Mouse (Mus musculus): ENCODE data around the gene Hbp1.

The Hbp1 gene

DNA sequence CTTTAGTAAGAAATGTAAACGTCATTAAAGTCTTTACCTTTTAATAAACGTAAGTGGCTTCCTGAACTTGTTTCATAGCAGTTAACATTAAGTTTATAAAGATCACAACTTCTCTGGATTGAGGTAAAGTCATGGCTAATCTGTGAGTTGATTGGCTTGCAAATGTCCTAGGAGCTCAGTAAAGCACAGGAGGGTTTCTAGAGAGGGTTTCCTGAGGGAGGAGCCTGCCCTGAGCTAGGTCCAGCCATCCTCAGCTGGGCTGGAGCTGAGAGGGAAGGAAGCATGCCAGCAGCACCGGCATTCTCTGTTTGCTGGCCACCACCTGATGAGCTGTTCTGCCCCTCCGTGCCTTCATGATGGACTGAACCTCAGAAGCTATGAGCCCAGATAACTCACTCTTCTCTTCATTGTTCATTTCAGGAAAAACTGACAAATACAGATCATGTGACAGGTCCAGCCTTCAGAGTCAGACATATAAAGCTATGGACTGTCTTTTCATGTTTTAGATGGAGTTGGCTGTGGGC, 49.9 kb downstream of the Hbp1 start:
- no peak for DNase-seq

DNA sequence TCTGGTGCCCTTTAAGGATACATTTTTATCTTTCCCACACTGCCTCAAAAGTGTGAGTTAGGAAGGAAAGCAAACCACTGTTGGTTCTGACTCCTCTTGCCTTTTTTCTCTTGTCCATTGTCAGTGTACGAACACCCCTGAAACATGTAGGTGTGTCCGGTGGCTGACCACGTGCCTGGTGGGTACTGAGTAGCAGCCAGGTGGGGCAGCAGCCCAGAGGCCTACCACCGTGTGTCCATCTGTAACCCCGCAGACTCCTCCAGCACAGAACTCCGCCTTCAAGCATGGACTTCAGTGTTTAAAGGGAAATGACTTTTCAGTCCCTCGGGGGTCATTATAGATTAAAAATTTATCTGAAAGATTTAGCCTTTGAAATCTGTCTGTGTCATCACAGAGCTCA, 52.9 kb downstream of the Hbp1 start:
- DNase-seq, result no peak

DNA sequence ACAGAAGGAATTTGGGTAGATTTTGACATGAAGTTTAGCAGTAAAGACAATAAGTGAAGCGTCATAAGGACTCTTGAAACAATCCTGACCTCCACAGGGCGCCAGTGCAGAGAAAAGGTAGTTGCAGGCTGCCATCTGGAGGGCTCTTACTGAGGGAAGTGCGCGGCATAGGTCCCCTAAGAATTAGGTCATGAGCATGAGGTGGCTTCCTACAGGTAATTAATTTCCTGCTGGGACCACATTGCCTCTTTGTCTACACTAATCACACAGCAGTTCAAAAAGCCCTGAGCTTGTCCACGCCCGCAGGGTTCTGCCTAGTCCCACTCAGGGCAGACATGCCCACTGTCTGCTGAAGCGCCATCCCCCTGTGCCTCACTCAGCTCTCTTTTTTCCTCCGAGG, 53.3 kb downstream of the Hbp1 start:
- no peak for DNase-seq

DNA sequence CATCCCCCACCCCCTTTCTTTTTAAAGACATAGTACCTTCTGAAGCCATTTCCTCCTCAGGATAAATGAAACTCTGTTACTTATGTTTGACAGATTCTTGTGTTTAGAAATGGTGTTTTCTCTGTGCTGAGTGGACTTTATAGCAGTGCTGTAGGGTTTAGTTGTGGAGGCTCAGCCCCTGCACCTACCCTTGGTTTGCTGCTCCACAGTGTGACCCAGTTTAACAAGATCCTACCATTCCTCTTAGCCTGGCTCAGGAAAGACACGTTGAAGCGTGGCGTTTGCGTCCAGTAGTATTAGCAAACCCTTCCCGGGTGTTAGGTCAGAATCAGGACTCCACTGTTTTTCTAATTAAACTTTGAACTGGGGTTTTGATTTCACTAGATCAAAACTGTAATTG, 54.0 kb downstream of the Hbp1 start:
- DNase-seq, result no peak

DNA sequence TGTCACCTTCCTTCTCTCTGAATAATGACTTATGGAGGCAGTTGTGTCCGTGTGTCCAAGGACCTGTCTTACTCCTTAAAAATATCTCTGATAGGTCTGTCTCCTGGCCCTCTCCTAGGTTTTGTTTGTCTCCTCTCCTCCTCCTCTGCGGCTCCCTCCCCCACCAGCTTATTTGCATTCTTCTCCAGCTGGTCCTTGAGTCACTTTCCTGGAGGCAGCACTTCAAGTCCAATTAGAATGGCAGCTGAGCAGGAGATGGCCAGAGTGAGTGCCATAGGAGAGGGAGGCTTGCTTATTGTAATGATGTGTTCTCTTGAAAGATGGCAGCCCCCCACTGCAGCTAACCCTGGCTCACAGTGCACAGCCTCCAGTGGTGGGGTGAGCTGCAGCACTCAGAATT, 54.4 kb downstream of the Hbp1 start:
- DNase-seq, result no peak

DNA sequence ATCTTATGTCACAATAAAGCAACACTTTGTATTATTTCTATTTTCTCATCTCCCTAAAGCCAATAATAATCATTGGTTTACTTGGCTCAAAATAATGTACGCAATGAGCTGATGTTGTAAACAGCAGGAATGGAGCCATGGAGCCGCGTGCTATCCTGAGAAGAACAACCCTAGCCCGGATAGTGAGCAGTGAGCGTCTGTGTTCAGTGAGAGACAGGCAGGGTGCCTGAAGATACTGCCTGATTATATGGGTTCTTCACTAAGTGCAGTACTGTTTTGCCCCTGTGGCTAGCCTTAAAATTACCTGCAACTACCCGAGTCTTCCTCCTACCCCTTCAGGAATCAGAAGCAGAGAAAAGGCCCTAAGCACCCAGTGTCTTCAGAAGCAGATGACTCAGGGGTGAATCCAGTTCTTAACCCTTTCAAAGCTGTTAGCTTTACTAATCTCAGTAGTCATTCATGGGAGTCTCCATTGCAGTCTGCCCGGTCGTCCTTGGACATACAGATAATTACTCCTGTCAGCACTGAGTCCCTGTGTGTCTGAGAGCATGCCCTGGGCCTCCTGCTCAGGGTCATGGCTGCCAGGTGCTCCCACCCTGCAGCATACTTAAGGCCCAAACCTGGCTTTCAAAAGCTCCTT, 55.1 kb downstream of the Hbp1 start:
- DNase-seq, result no peak

DNA sequence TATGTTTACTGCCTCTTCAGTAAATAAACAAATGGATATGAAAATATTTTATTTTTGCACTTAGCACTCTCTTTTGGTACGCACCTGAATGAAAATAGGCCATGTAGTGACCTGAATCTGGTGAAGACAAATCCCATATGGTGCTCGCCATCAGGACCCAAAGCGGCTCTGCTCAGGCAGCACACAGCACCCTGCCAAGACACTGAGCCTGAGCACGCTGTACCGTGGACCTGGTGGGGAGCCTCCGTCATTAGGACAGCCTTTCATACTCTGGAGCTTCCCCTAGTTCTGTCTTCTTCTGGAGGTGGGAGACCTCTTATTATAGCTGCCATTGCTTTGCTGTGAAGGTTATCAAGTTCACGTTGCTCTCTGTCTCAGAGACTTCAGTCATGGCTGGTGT, 57.6 kb downstream of the Hbp1 start:
- no peak for DNase-seq

DNA sequence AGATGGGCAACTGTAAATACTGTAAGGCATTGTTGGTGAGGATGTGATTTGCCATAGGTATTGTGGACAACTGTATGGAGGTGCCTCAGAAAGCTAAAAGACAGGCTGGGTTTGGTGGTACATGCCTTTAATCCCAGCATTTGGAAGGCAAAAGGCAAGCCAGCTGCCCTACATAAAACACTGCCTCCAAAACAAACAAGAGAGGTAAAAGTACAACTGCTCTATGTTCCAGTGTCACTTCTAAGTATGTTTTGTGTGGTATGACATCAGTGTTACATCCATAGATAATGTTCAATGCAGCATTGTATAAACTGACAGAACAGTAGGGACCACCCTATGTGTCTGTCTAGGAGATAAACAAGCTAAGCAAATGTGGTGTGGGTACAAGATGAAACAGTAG, 58.3 kb downstream of the Hbp1 start:
- DNase-seq, result no peak

DNA sequence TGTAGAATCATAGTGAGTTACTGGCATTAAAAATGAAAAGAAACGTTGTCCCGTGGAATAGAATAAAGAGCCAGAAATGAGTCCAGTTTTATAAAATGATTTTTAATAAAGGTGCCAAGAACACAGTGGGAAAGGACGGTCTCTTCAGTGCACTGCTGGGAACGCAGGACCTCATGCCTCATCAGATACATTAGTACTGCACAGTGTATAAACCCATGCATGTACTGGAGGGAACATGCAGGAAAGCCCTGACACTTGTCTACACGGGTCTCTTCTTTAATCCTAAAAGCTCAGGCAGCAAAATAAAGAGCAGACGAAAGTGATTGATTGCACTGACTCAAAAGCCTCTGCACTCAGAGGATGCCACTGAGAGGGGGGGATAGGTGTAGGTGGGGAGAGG, 59.6 kb downstream of the Hbp1 start:
- no peak for DNase-seq

DNA sequence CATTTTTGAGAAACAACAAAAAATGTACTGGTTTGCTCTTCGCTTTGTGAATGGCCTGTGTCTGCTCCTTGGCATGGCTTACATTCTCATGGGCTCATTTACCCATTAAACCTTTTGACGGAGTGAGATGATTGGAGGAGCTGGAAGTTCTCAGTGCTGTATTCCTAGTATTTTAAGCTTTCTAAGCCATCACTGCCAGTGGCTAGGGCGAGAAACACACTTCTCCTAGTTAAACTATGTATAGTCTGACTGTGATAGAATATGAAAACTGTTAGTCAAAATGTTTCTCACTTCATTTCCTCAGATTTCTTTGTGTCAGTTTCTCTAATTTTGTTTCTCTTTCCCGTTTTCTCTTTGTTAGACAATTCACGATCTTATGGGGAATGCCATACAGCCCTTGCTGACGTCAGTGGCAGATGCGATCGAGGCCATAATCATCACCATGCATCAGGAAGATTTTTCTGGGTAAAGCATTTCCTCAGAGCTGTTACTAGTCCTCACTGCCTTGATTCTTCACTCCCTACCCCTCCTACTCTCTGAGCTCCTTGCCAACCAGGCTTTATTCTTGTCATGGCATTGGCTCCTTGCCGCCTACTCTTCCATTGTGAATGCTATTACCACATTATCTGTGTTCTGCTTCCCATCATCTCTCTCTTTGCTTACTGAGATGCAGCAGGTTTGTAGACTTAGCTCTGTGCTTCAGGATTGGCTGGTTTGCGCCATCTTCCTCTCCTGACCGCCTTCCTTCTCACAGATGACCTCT, 64.3 kb downstream of the Hbp1 start:
- no peak for DNase-seq

DNA sequence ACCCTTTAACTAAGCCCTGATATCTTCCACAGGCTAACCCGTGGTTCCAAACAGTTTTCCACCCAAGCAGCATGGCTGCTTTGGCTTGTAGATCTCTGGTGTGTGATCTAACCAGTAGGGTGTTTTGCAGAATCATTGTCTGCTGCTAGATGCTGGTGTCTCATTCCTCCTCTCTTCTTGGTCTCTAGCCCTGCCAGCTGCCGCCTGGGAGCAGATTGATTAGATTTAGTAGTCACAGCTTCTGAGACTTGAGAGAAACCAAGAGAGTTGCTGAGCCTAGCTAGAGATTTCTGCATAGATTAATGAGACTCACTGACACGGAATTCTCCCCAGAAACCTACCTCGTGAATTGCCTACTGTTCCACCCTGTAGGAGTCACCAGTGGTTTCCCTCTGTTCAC, 65.3 kb downstream of the Hbp1 start:
- DNase-seq, result no peak

DNA sequence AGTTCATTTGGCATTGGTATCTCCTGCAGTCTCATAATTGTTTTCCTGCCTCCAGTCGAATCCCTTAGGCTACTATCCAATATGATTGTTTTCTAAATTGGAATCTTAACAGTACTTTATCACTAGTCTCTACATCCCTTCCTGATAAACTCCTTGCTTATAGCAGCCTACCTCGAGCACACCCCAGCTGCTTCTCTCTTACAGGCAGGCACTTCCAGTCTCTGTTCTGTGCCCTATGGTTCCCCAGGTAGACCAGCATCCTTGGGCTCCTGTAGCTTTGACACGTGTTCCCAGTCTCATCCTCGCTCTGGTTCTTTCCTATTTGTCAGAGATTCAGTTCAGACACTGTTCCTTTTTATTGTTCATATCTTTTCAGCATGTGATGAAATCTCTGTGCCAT, 66.0 kb downstream of the Hbp1 start:
- DNase-seq, result no peak

DNA sequence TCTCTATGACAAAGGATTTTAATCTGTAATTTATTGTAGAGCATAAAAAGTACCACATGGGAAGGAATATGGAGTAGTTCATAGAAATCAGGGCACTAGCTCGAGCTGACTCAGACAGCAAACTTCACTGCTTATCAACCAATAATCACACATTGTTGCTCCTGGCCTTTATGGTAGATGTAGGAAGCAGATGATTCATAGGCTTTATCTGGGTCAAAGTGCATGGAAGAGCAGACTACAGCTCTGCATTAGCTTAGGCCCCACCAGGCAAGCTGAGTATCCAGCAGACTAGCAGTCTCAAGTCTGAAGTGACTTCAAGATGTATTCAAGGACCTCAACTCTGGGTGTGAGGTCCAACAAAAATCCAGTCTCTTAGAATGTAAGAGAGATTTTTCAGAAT, 67.6 kb downstream of the Hbp1 start:
- DNase-seq, result no peak

DNA sequence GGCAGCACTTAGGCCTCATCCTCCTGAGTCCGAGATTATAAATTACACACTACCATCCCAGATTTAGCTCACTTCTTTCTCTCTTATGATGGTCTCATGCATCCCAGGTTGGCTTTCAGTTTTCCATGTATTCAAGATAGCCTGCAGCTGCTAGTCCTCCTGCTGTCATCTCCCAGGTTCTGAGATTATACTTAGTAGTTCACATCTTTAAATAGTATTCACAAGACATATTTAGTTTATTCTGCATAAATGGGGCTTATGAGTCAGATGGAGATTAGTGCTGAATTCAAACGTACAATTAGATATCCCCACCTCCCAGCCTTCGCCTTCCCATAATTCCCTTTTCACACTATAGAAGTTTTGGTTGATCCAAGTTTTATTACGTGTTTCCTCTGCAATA, 73.6 kb downstream of the Hbp1 start:
- no peak for DNase-seq

Data from kidney, adult 11 months (tissue).